22 mouse cellular contexts compared by ENCODE assay signal in the genomic region with DNA sequence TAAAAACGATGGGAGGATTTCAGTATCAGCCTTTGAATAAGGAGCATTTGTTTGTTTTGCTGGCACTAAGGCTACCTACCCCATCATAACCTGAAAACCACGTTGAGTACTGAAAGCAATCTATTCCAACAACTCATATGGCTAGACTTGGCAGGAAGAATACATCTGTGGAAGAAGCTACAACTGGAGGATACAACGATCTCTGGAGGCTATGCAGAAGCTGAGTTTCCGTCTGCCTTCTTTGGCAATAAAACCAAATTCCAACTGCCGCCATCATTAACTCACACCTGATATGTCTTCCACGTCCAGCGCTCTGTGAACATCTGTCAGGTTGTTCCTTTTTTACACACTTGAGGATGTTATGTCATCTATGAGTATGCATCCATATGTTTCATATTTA.
A peak's percentile ranks its signal among the peaks of the same experiment; 100 is the strongest.
DNase-seq lines count a peak whose midpoint lies in the region; ATAC-seq and TF ChIP-seq lines count a peak whose summit lies in the region.
"Had no signal": no experiment of that assay in that cellular context is flagged by ENCODE, and none has a peak within 500 bp of the region (broad histone marks: within the 10 kb centered on the region; RNA-seq: fewer than 3 reads in every experiment).

No protein-coding gene starts in this region.

- no peak overlapping the region for H3K27ac ChIP-seq in embryonic facial prominence, embryonic 14.5 days (replicated peaks; ENCODE audit: low read depth, low read length)
- no peak overlapping the region for H3K27ac ChIP-seq in embryonic facial prominence, embryonic 10.5 days (replicated peaks)
- no peak overlapping the region for H3K27ac ChIP-seq in limb, embryonic 14.5 days (replicated peaks; ENCODE audit: low read depth, low read length)
- no peak overlapping the region for H3K27ac ChIP-seq in limb, embryonic 10.5 days
- H3K27ac ChIP-seq in lung, embryonic 14.5 days (ENCODE audit: low read depth) = no peak overlapping the region
- no peak overlapping the region for H3K27ac ChIP-seq in embryonic facial prominence, embryonic 15.5 days (replicated peaks)

- ATAC-seq in embryonic facial prominence, embryonic 14.5 days (ENCODE audit: low read depth) = peak; percentile 50; the same call in 1 of the 2 replicates
- no peak for ATAC-seq in limb, embryonic 14.5 days (ENCODE audit: low FRiP score, low read depth)
- no peak for ATAC-seq in lung, embryonic 14.5 days (ENCODE audit: insufficient read depth)
- peak; percentile 73 for ATAC-seq in embryonic facial prominence, embryonic 15.5 days (ENCODE audit: insufficient number of reproducible peaks, low FRiP score, low TSS enrichment, low read depth)
- ATAC-seq: activated CD4-positive, CD25-positive, alpha-beta regulatory T cell, adult 4 months; CD4-positive, CD25-positive, alpha-beta regulatory T cell, adult 4 months; Patski had no signal

- no peaks in the 10 kb centered on the region for H3K36me3 ChIP-seq in embryonic facial prominence, embryonic 14.5 days (ENCODE audit: control insufficient read depth, insufficient read depth, low read length)
- no peaks in the 10 kb centered on the region for H3K36me3 ChIP-seq in embryonic facial prominence, embryonic 10.5 days (replicated peaks)
- no peaks in the 10 kb centered on the region for H3K36me3 ChIP-seq in limb, embryonic 14.5 days (ENCODE audit: control insufficient read depth, insufficient read depth, low read length)
- no peaks in the 10 kb centered on the region for H3K36me3 ChIP-seq in limb, embryonic 10.5 days
- H3K36me3 ChIP-seq in lung, embryonic 14.5 days (ENCODE audit: insufficient read depth) = no peaks in the 10 kb centered on the region
- no peaks in the 10 kb centered on the region for H3K36me3 ChIP-seq in embryonic facial prominence, embryonic 15.5 days
- H3K36me3 ChIP-seq: G1E had no signal

- H3K9me3 ChIP-seq in embryonic facial prominence, embryonic 14.5 days (ENCODE audit: control insufficient read depth, low read length) = no peaks in the 10 kb centered on the region
- no peaks in the 10 kb centered on the region for H3K9me3 ChIP-seq in embryonic facial prominence, embryonic 10.5 days
- H3K9me3 ChIP-seq in limb, embryonic 14.5 days (ENCODE audit: control insufficient read depth, low read length) = no peaks in the 10 kb centered on the region
- no peaks in the 10 kb centered on the region for H3K9me3 ChIP-seq in limb, embryonic 10.5 days (replicated peaks)
- H3K9me3 ChIP-seq in lung, embryonic 14.5 days (ENCODE audit: low read depth, low read length) = no peaks in the 10 kb centered on the region
- no peaks in the 10 kb centered on the region for H3K9me3 ChIP-seq in embryonic facial prominence, embryonic 15.5 days (replicated peaks)
- H3K9me3 ChIP-seq: G1E had no signal

- H3K9ac ChIP-seq in embryonic facial prominence, embryonic 14.5 days (ENCODE audit: low read depth, low read length) = no peak overlapping the region
- H3K9ac ChIP-seq in limb, embryonic 14.5 days (ENCODE audit: low read depth, low read length, severe bottlenecking) = no peak overlapping the region
- H3K9ac ChIP-seq in lung, embryonic 14.5 days = no peak overlapping the region
- H3K9ac ChIP-seq in embryonic facial prominence, embryonic 15.5 days = no peak overlapping the region

- peak; percentile 79 for DNase-seq in embryonic facial prominence, embryonic 14.5 days (ENCODE audit: low spot score)
- DNase-seq in embryonic facial prominence, embryonic 10.5 days (ENCODE audit: low spot score) = no peak
- peak; percentile 26 for DNase-seq in limb, embryonic 14.5 days (ENCODE audit: low spot score)
- no peak for DNase-seq in limb, embryonic 10.5 days (ENCODE audit: low spot score)
- DNase-seq in lung, embryonic 14.5 days = peak; percentile 23
- DNase-seq in lung, postnatal 10 days = no peak
- DNase-seq in adrenal gland, adult 8-10 months = no peak
- DNase-seq: adrenal gland, adult 2 months; adrenal gland, postnatal 10 days; adrenal gland, postnatal 14 days; adrenal gland, postnatal 25 days; adrenal gland, postnatal 36 days; B cell, adult 2 months; cerebellum, adult 11 months; cerebellum, adult 11-12 months; cerebellum, adult 18-20 months had no signal

- WGBS in embryonic facial prominence, embryonic 14.5 days = 48% methylated on average over 7 of the region's 7 CpGs
- 80% methylated on average over 7 of the region's 7 CpGs for WGBS in embryonic facial prominence, embryonic 10.5 days
- 65% methylated on average over 7 of the region's 7 CpGs for WGBS in limb, embryonic 14.5 days
- WGBS in limb, embryonic 10.5 days = 80% methylated on average over 7 of the region's 7 CpGs
- 53% methylated on average over 7 of the region's 7 CpGs for whole genome bisulfite sequencing in lung, embryonic 14.5 days
- 44% methylated on average over 7 of the region's 7 CpGs for WGBS in embryonic facial prominence, embryonic 15.5 days

- peaks cover 4% of the 10 kb centered on the region; the same call in 1 of the 2 replicates for H3K4me1 ChIP-seq in embryonic facial prominence, embryonic 14.5 days (ENCODE audit: control insufficient read depth, insufficient read depth, low read length)
- no peaks in the 10 kb centered on the region for H3K4me1 ChIP-seq in embryonic facial prominence, embryonic 10.5 days
- H3K4me1 ChIP-seq in limb, embryonic 14.5 days (ENCODE audit: control insufficient read depth, insufficient read depth, low read length) = no peaks in the 10 kb centered on the region
- H3K4me1 ChIP-seq in limb, embryonic 10.5 days = no peaks in the 10 kb centered on the region
- H3K4me1 ChIP-seq in lung, embryonic 14.5 days (ENCODE audit: insufficient read depth) = no peaks in the 10 kb centered on the region
- no peaks in the 10 kb centered on the region for H3K4me1 ChIP-seq in embryonic facial prominence, embryonic 15.5 days

- H3K4me3 ChIP-seq in embryonic facial prominence, embryonic 14.5 days (ENCODE audit: low read depth, low read length) = no peak overlapping the region
- H3K4me3 ChIP-seq in embryonic facial prominence, embryonic 10.5 days = no peak overlapping the region
- H3K4me3 ChIP-seq in limb, embryonic 14.5 days (replicated peaks; ENCODE audit: low read length) = no peak overlapping the region
- no peak overlapping the region for H3K4me3 ChIP-seq in limb, embryonic 10.5 days
- H3K4me3 ChIP-seq in lung, embryonic 14.5 days (ENCODE audit: low read depth, low read length) = no peak overlapping the region
- no peak overlapping the region for H3K4me3 ChIP-seq in embryonic facial prominence, embryonic 15.5 days (replicated peaks)

- no peaks in the 10 kb centered on the region for H3K27me3 ChIP-seq in embryonic facial prominence, embryonic 14.5 days (replicated peaks; ENCODE audit: control insufficient read depth, insufficient read depth, low read length)
- H3K27me3 ChIP-seq in embryonic facial prominence, embryonic 10.5 days (replicated peaks; ENCODE audit: low read depth, poor library complexity, severe bottlenecking) = no peaks in the 10 kb centered on the region
- H3K27me3 ChIP-seq in limb, embryonic 14.5 days (ENCODE audit: control insufficient read depth, insufficient read depth, low read length) = no peaks in the 10 kb centered on the region
- no peaks in the 10 kb centered on the region for H3K27me3 ChIP-seq in limb, embryonic 10.5 days (ENCODE audit: low read depth, poor library complexity, severe bottlenecking)
- H3K27me3 ChIP-seq in lung, embryonic 14.5 days (ENCODE audit: insufficient read depth, low read length) = no peaks in the 10 kb centered on the region
- no peaks in the 10 kb centered on the region for H3K27me3 ChIP-seq in embryonic facial prominence, embryonic 15.5 days
- H3K27me3 ChIP-seq: CH12.LX, Patski had no signal

- no peak for TF ChIP-seq CTCF in lung, embryonic 14.5 days (IDR thresholded peaks at IDR 0.05; ENCODE audit: low read depth)

- TF ChIP-seq POLR2A in limb, embryonic 14.5 days (IDR thresholded peaks at IDR 0.05; ENCODE audit: borderline replicate concordance, extremely low read depth, insufficient read depth, insufficient read length) = no peak

- no peak overlapping the region for H3K4me2 ChIP-seq in embryonic facial prominence, embryonic 14.5 days (ENCODE audit: low read depth, low read length)
- no peak overlapping the region for H3K4me2 ChIP-seq in limb, embryonic 14.5 days (replicated peaks; ENCODE audit: low read depth, low read length, severe bottlenecking)
- no peak overlapping the region for H3K4me2 ChIP-seq in lung, embryonic 14.5 days
- H3K4me2 ChIP-seq in embryonic facial prominence, embryonic 15.5 days (replicated peaks) = no peak overlapping the region

Comparison
In these comparisons a context has a peak if more than half of its experiments do, and no peak if none do; other contexts are left out.
1. DNase-seq: peak in embryonic facial prominence, embryonic 14.5 days (single experiment), limb, embryonic 14.5 days (single experiment) and lung, embryonic 14.5 days (single experiment); none in embryonic facial prominence, embryonic 10.5 days (single experiment), limb, embryonic 10.5 days (single experiment), lung, postnatal 10 days (single experiment) and adrenal gland, adult 8-10 months (single experiment).
2. ATAC-seq: peak in embryonic facial prominence, embryonic 14.5 days (single experiment) and embryonic facial prominence, embryonic 15.5 days (single experiment); none in limb, embryonic 14.5 days (single experiment) and lung, embryonic 14.5 days (single experiment).